Mouse (Mus musculus): ENCODE data around the gene Nell1. TPM values are rescaled to one million over a fixed set of nuclear protein-coding genes. Genes with fewer than 3 reads are reported as not detected.

The Nell1 gene
- polyA plus RNA-seq, 1 experiment from 2014 or later = 0.61 TPM

GRCm38 (mm10) chr7:49946691-49947090 is 28.0 kb upstream of the Nell1 start:
- H3K9ac ChIP-seq (ENCODE audit: low read length) = no peak overlapping the region
- ATAC-seq (ENCODE audit: insufficient number of reproducible peaks, insufficient read depth, low FRiP score, low read depth) = no peak
- H3K9me3 ChIP-seq (ENCODE audit: control insufficient read depth, low read length) = no peaks in the 10 kb centered on the region
- H3K27ac ChIP-seq (replicated peaks in 1 of 2; ENCODE audit: control insufficient read depth in 1 of 2, insufficient read depth in 1 of 2, low read depth in 2 of 2, low read length in 2 of 2) = no peak overlapping the region
- no peaks in the 10 kb centered on the region for H3K36me3 ChIP-seq (ENCODE audit: control insufficient read depth, insufficient read depth, low read length)
- no peaks in the 10 kb centered on the region for H3K4me1 ChIP-seq (ENCODE audit: control insufficient read depth in 2 of 2, insufficient read depth in 2 of 2, low read length in 2 of 2)
- H3K4me3 ChIP-seq (ENCODE audit: control insufficient read depth in 1 of 2, insufficient read depth in 1 of 2, low read depth in 1 of 2, low read length in 2 of 2) = no peak overlapping the region
- no peak overlapping the region for H3K4me2 ChIP-seq (ENCODE audit: low read length)
- H3K27me3 ChIP-seq (ENCODE audit: control insufficient read depth, insufficient read depth, low read length) = no peaks in the 10 kb centered on the region
- 82% methylated on average over 9 of the region's 9 CpGs for WGBS

GRCm38 (mm10) chr7:49953546-49954181 is 21.0 kb upstream of the Nell1 start:
- no peak for ATAC-seq (ENCODE audit: insufficient number of reproducible peaks, insufficient read depth, low FRiP score, low read depth)
- WGBS = 54% methylated on average over 4 of the region's 4 CpGs
- Histone ChIP-seq H3K4me3 (ENCODE audit: control insufficient read depth in 1 of 2, insufficient read depth in 1 of 2, low read depth in 1 of 2, low read length in 2 of 2) (no peak overlapping the region), H3K4me2 (ENCODE audit: low read length) (no peak overlapping the region), H3K4me1 (ENCODE audit: control insufficient read depth in 2 of 2, insufficient read depth in 2 of 2, low read length in 2 of 2) (no peaks in the 10 kb centered on the region), H3K9ac (ENCODE audit: low read length) (no peak overlapping the region), H3K27me3 (ENCODE audit: control insufficient read depth, insufficient read depth, low read length) (no peaks in the 10 kb centered on the region), H3K9me3 (ENCODE audit: control insufficient read depth, low read length) (no peaks in the 10 kb centered on the region), H3K36me3 (ENCODE audit: control insufficient read depth, insufficient read depth, low read length) (no peaks in the 10 kb centered on the region), H3K27ac (replicated peaks in 1 of 2; ENCODE audit: control insufficient read depth in 1 of 2, insufficient read depth in 1 of 2, low read depth in 2 of 2, low read length in 2 of 2) (no peak overlapping the region)

GRCm38 (mm10) chr7:49954834-49955233 is 19.8 kb upstream of the Nell1 start:
- no peak for ATAC-seq (ENCODE audit: insufficient number of reproducible peaks, insufficient read depth, low FRiP score, low read depth)
- Histone ChIP-seq H3K4me2 (ENCODE audit: low read length) (no peak overlapping the region), H3K9me3 (ENCODE audit: control insufficient read depth, low read length) (no peaks in the 10 kb centered on the region), H3K4me1 (ENCODE audit: control insufficient read depth in 2 of 2, insufficient read depth in 2 of 2, low read length in 2 of 2) (no peaks in the 10 kb centered on the region), H3K27me3 (ENCODE audit: control insufficient read depth, insufficient read depth, low read length) (no peaks in the 10 kb centered on the region), H3K4me3 (ENCODE audit: control insufficient read depth in 1 of 2, insufficient read depth in 1 of 2, low read depth in 1 of 2, low read length in 2 of 2) (no peak overlapping the region), H3K9ac (ENCODE audit: low read length) (no peak overlapping the region), H3K27ac (replicated peaks in 1 of 2; ENCODE audit: control insufficient read depth in 1 of 2, insufficient read depth in 1 of 2, low read depth in 2 of 2, low read length in 2 of 2) (no peak overlapping the region), H3K36me3 (ENCODE audit: control insufficient read depth, insufficient read depth, low read length) (no peaks in the 10 kb centered on the region)
- WGBS = 68% methylated on average over 7 of the region's 7 CpGs

- 65% methylated on average over 3 of the region's 3 CpGs for WGBS
- no peak overlapping the region for H3K4me2 ChIP-seq (ENCODE audit: low read length)
- no peak for ATAC-seq (ENCODE audit: insufficient number of reproducible peaks, insufficient read depth, low FRiP score, low read depth)
- no peak overlapping the region for H3K9ac ChIP-seq (ENCODE audit: low read length)
- H3K4me1 ChIP-seq (ENCODE audit: control insufficient read depth in 2 of 2, insufficient read depth in 2 of 2, low read length in 2 of 2) = no peaks in the 10 kb centered on the region
- H3K27ac ChIP-seq (replicated peaks in 1 of 2; ENCODE audit: control insufficient read depth in 1 of 2, insufficient read depth in 1 of 2, low read depth in 2 of 2, low read length in 2 of 2) = no peak overlapping the region
- no peak overlapping the region for H3K4me3 ChIP-seq (ENCODE audit: control insufficient read depth in 1 of 2, insufficient read depth in 1 of 2, low read depth in 1 of 2, low read length in 2 of 2)
- H3K27me3 ChIP-seq (ENCODE audit: control insufficient read depth, insufficient read depth, low read length) = no peaks in the 10 kb centered on the region
- H3K36me3 ChIP-seq (ENCODE audit: control insufficient read depth, insufficient read depth, low read length) = no peaks in the 10 kb centered on the region
- H3K9me3 ChIP-seq (ENCODE audit: control insufficient read depth, low read length) = no peaks in the 10 kb centered on the region
Observed at GRCm38 (mm10) chr7:49957142-49957541, 17.5 kb upstream of the Nell1 start.

- Histone ChIP-seq H3K4me2 (ENCODE audit: low read length) (no peak overlapping the region), H3K9ac (ENCODE audit: low read length) (no peak overlapping the region), H3K4me3 (ENCODE audit: control insufficient read depth in 1 of 2, insufficient read depth in 1 of 2, low read depth in 1 of 2, low read length in 2 of 2) (no peak overlapping the region), H3K27ac (replicated peaks in 1 of 2; ENCODE audit: control insufficient read depth in 1 of 2, insufficient read depth in 1 of 2, low read depth in 2 of 2, low read length in 2 of 2) (no peak overlapping the region), H3K9me3 (ENCODE audit: control insufficient read depth, low read length) (no peaks in the 10 kb centered on the region), H3K36me3 (ENCODE audit: control insufficient read depth, insufficient read depth, low read length) (no peaks in the 10 kb centered on the region), H3K27me3 (ENCODE audit: control insufficient read depth, insufficient read depth, low read length) (no peaks in the 10 kb centered on the region), H3K4me1 (ENCODE audit: control insufficient read depth in 2 of 2, insufficient read depth in 2 of 2, low read length in 2 of 2) (no peaks in the 10 kb centered on the region)
- no peak for ATAC-seq (ENCODE audit: insufficient number of reproducible peaks, insufficient read depth, low FRiP score, low read depth)
- 83% methylated on average over 2 of the region's 2 CpGs for WGBS
Observed at GRCm38 (mm10) chr7:49963764-49964163, 10.9 kb upstream of the Nell1 start.

GRCm38 (mm10) chr7:49969516-49969915 is 5.1 kb upstream of the Nell1 start:
- no peak for ATAC-seq (ENCODE audit: insufficient number of reproducible peaks, insufficient read depth, low FRiP score, low read depth)
- peaks cover 0 to under 1% of the 10 kb centered on the region in 2 experiments; a peak in 2 of 4 replicates for H3K4me1 ChIP-seq (ENCODE audit: control insufficient read depth in 2 of 2, insufficient read depth in 2 of 2, low read length in 2 of 2)
- H3K9ac ChIP-seq (ENCODE audit: low read length) = no peak overlapping the region
- no peaks in the 10 kb centered on the region for H3K9me3 ChIP-seq (ENCODE audit: control insufficient read depth, low read length)
- 44% methylated on average over 4 of the region's 4 CpGs for WGBS
- H3K4me2 ChIP-seq (ENCODE audit: low read length) = no peak overlapping the region
- H3K36me3 ChIP-seq (ENCODE audit: control insufficient read depth, insufficient read depth, low read length) = no peaks in the 10 kb centered on the region
- H3K27me3 ChIP-seq (ENCODE audit: control insufficient read depth, insufficient read depth, low read length) = peaks cover 28% of the 10 kb centered on the region
- H3K4me3 ChIP-seq (ENCODE audit: control insufficient read depth in 1 of 2, insufficient read depth in 1 of 2, low read depth in 1 of 2, low read length in 2 of 2) = no peak overlapping the region
- H3K27ac ChIP-seq (replicated peaks in 1 of 2; ENCODE audit: control insufficient read depth in 1 of 2, insufficient read depth in 1 of 2, low read depth in 2 of 2, low read length in 2 of 2) = no peak overlapping the region

GRCm38 (mm10) chr7:49975441-49976121 is 917 bp downstream of the Nell1 start:
- H3K36me3 ChIP-seq (ENCODE audit: control insufficient read depth, insufficient read depth, low read length) = no peaks in the 10 kb centered on the region
- peak overlapping the region; percentile 40 to 53 for H3K4me3 ChIP-seq (ENCODE audit: control insufficient read depth in 1 of 2, insufficient read depth in 1 of 2, low read depth in 1 of 2, low read length in 2 of 2)
- H3K9ac ChIP-seq (ENCODE audit: low read length) = peak overlapping the region; percentile 44; the same call in 1 of the 2 replicates
- ATAC-seq (ENCODE audit: insufficient number of reproducible peaks, insufficient read depth, low FRiP score, low read depth) = no peak
- H3K9me3 ChIP-seq (ENCODE audit: control insufficient read depth, low read length) = no peaks in the 10 kb centered on the region
- H3K4me1 ChIP-seq (ENCODE audit: control insufficient read depth in 2 of 2, insufficient read depth in 2 of 2, low read length in 2 of 2) = peaks cover 0 to 5% of the 10 kb centered on the region in 2 experiments; a peak in 3 of 4 replicates
- H3K4me2 ChIP-seq (ENCODE audit: low read length) = peak overlapping the region; percentile 90
- no peak overlapping the region for H3K27ac ChIP-seq (replicated peaks in 1 of 2; ENCODE audit: control insufficient read depth in 1 of 2, insufficient read depth in 1 of 2, low read depth in 2 of 2, low read length in 2 of 2)
- under 1% methylated on average over 40 of the region's 40 CpGs for WGBS
- H3K27me3 ChIP-seq (ENCODE audit: control insufficient read depth, insufficient read depth, low read length) = peaks cover 84% of the 10 kb centered on the region

Data from heart, embryonic 14.5 days (tissue).